Mouse (Mus musculus): ENCODE measurements at regions not wholly inside any gene's neighbourhood (a gene's known extent, or its start where the extent isn't known, plus 50 kb on each side); places are given as distances from the start of the nearest gene placed in this dataset.
A peak's percentile ranks its signal among the peaks of the same experiment; 100 is the strongest.

GRCm38 (mm10) chr4:47954576-47955305 lies 90.2 kb upstream of the Nr4a3 start:
- DNase-seq (ENCODE audit: low spot score) (peak; percentile 45), ATAC-seq (replicated peaks; ENCODE audit: insufficient number of reproducible peaks, low FRiP score, low TSS enrichment, low read depth) (no peak)
- no peaks in the 10 kb centered on the region for H3K4me1 ChIP-seq (ENCODE audit: control insufficient read depth, insufficient read depth, low read length)
- H3K9me3 ChIP-seq (replicated peaks; ENCODE audit: control insufficient read depth, low read length): no peaks in the 10 kb centered on the region
- H3K36me3 ChIP-seq (replicated peaks; ENCODE audit: control insufficient read depth, insufficient read depth, low read depth, low read length): no peaks in the 10 kb centered on the region
- no peak overlapping the region for H3K9ac ChIP-seq (replicated peaks; ENCODE audit: low read length)
- H3K27me3 ChIP-seq (ENCODE audit: control insufficient read depth, insufficient read depth, low read length): no peaks in the 10 kb centered on the region
- WGBS: 70% methylated on average over 15 of the region's 15 CpGs
- no peak overlapping the region for H3K27ac ChIP-seq (replicated peaks; ENCODE audit: low read depth, low read length)
- H3K4me2 ChIP-seq (ENCODE audit: low read depth, low read length): no peak overlapping the region
- no peak overlapping the region for H3K4me3 ChIP-seq (ENCODE audit: low read depth, low read length)

- WGBS: 79% methylated on average over 4 of the region's 4 CpGs
Measured at GRCm38 (mm10) chr4:47964630-47965029, 80.3 kb upstream of the Nr4a3 start.

GRCm38 (mm10) chr4:47971861-47972260 lies 73.1 kb upstream of the Nr4a3 start:
- WGBS: 80% methylated on average over 4 of the region's 4 CpGs
- no peak overlapping the region for H3K4me2 ChIP-seq (ENCODE audit: low read depth, low read length)
- no peaks in the 10 kb centered on the region for H3K36me3 ChIP-seq (replicated peaks; ENCODE audit: control insufficient read depth, insufficient read depth, low read depth, low read length)
- ATAC-seq (replicated peaks; ENCODE audit: insufficient number of reproducible peaks, low FRiP score, low TSS enrichment, low read depth): no peak
- no peaks in the 10 kb centered on the region for H3K27me3 ChIP-seq (ENCODE audit: control insufficient read depth, insufficient read depth, low read length)
- H3K27ac ChIP-seq (replicated peaks; ENCODE audit: low read depth, low read length): no peak overlapping the region
- H3K9me3 ChIP-seq (replicated peaks; ENCODE audit: control insufficient read depth, low read length): no peaks in the 10 kb centered on the region
- H3K9ac ChIP-seq (replicated peaks; ENCODE audit: low read length): no peak overlapping the region
- H3K4me1 ChIP-seq (ENCODE audit: control insufficient read depth, insufficient read depth, low read length): no peaks in the 10 kb centered on the region
- DNase-seq (ENCODE audit: low spot score): no peak
- no peak overlapping the region for H3K4me3 ChIP-seq (ENCODE audit: low read depth, low read length)

More at GRCm38 (mm10) chr4:47964630-47965029, 80.3 kb upstream of the Nr4a3 start:
- no peak for ATAC-seq (replicated peaks; ENCODE audit: insufficient number of reproducible peaks, low FRiP score, low TSS enrichment, low read depth)
- Histone ChIP-seq H3K9me3 (replicated peaks; ENCODE audit: control insufficient read depth, low read length) (no peaks in the 10 kb centered on the region), H3K4me1 (ENCODE audit: control insufficient read depth, insufficient read depth, low read length) (no peaks in the 10 kb centered on the region), H3K9ac (replicated peaks; ENCODE audit: low read length) (no peak overlapping the region), H3K4me3 (ENCODE audit: low read depth, low read length) (no peak overlapping the region), H3K27me3 (ENCODE audit: control insufficient read depth, insufficient read depth, low read length) (no peaks in the 10 kb centered on the region), H3K4me2 (ENCODE audit: low read depth, low read length) (no peak overlapping the region), H3K36me3 (replicated peaks; ENCODE audit: control insufficient read depth, insufficient read depth, low read depth, low read length) (no peaks in the 10 kb centered on the region), H3K27ac (replicated peaks; ENCODE audit: low read depth, low read length) (no peak overlapping the region)
- DNase-seq (ENCODE audit: low spot score): no peak

- H3K27ac ChIP-seq (replicated peaks; ENCODE audit: low read depth, low read length): no peak overlapping the region
- no peaks in the 10 kb centered on the region for H3K27me3 ChIP-seq (ENCODE audit: control insufficient read depth, insufficient read depth, low read length)
- H3K9ac ChIP-seq (replicated peaks; ENCODE audit: low read length): no peak overlapping the region
- no peak overlapping the region for H3K4me2 ChIP-seq (ENCODE audit: low read depth, low read length)
- no peak for DNase-seq (ENCODE audit: low spot score)
- no peak for ATAC-seq (replicated peaks; ENCODE audit: insufficient number of reproducible peaks, low FRiP score, low TSS enrichment, low read depth)
- 84% methylated on average over 13 of the region's 13 CpGs for WGBS
- no peaks in the 10 kb centered on the region for H3K4me1 ChIP-seq (ENCODE audit: control insufficient read depth, insufficient read depth, low read length)
- no peak overlapping the region for H3K4me3 ChIP-seq (ENCODE audit: low read depth, low read length)
- H3K9me3 ChIP-seq (replicated peaks; ENCODE audit: control insufficient read depth, low read length): no peaks in the 10 kb centered on the region
- H3K36me3 ChIP-seq (replicated peaks; ENCODE audit: control insufficient read depth, insufficient read depth, low read depth, low read length): no peaks in the 10 kb centered on the region
Measured at GRCm38 (mm10) chr4:47979579-47980313, 65.2 kb upstream of the Nr4a3 start.

All from embryonic facial prominence, embryonic 11.5 days (tissue).